Mouse (Mus musculus): ENCODE measurements at regions not wholly inside any gene's neighbourhood (a gene's known extent, or its start where the extent isn't known, plus 50 kb on each side); places are given as distances from the start of the nearest gene placed in this dataset.

GRCm38 (mm10) chr11:52522384-52522783 is 126.2 kb downstream of the 9530068E07Rik start:
- no peaks in the 10 kb centered on the region for H3K9me3 ChIP-seq (ENCODE audit: control insufficient read depth, low read length)
- H3K27me3 ChIP-seq (ENCODE audit: control insufficient read depth, insufficient read depth, low read length): no peaks in the 10 kb centered on the region
- no peak for ATAC-seq (ENCODE audit: low FRiP score, low TSS enrichment)

GRCm38 (mm10) chr11:52523191-52523590 is 127.0 kb downstream of the 9530068E07Rik start:
- 78% methylated on average over 4 of the region's 4 CpGs for WGBS
- ATAC-seq (ENCODE audit: low FRiP score, low TSS enrichment): no peak

More at GRCm38 (mm10) chr11:52522384-52522783, 126.2 kb downstream of the 9530068E07Rik start:
- H3K4me2 ChIP-seq (replicated peaks; ENCODE audit: low read depth): no peak overlapping the region
- WGBS: 55% methylated on average over 3 of the region's 3 CpGs
- H3K4me1 ChIP-seq (replicated peaks; ENCODE audit: control insufficient read depth, insufficient read depth): no peaks in the 10 kb centered on the region
- no peak overlapping the region for H3K4me3 ChIP-seq (ENCODE audit: low read depth, low read length)
- H3K9ac ChIP-seq (ENCODE audit: low read length): no peak overlapping the region
- no peak for DNase-seq (ENCODE audit: low spot score)
- no peak overlapping the region for H3K27ac ChIP-seq (replicated peaks)
- H3K36me3 ChIP-seq (ENCODE audit: control insufficient read depth, insufficient read depth, low read length): no peaks in the 10 kb centered on the region
- TF ChIP-seq CTCF (IDR thresholded peaks at IDR 0.05; ENCODE audit: low read depth) (no peak), EP300 (optimal IDR thresholded peaks at IDR 0.05) (no peak)

GRCm38 (mm10) chr11:52523671-52524070 is 127.4 kb downstream of the 9530068E07Rik start:
- Histone ChIP-seq H3K4me1 (replicated peaks; ENCODE audit: control insufficient read depth, insufficient read depth) (no peaks in the 10 kb centered on the region), H3K9ac (ENCODE audit: low read length) (no peak overlapping the region), H3K27ac (replicated peaks) (no peak overlapping the region), H3K4me2 (replicated peaks; ENCODE audit: low read depth) (no peak overlapping the region), H3K4me3 (ENCODE audit: low read depth, low read length) (no peak overlapping the region), H3K27me3 (ENCODE audit: control insufficient read depth, insufficient read depth, low read length) (no peaks in the 10 kb centered on the region), H3K36me3 (ENCODE audit: control insufficient read depth, insufficient read depth, low read length) (no peaks in the 10 kb centered on the region), H3K9me3 (ENCODE audit: control insufficient read depth, low read length) (no peaks in the 10 kb centered on the region)
- DNase-seq (ENCODE audit: low spot score) (no peak), ATAC-seq (ENCODE audit: low FRiP score, low TSS enrichment) (no peak)
- WGBS: 61% methylated on average over 2 of the region's 2 CpGs
- TF ChIP-seq EP300 (optimal IDR thresholded peaks at IDR 0.05) (no peak), CTCF (IDR thresholded peaks at IDR 0.05; ENCODE audit: low read depth) (no peak)

More at GRCm38 (mm10) chr11:52523191-52523590, 127.0 kb downstream of the 9530068E07Rik start:
- Histone ChIP-seq H3K4me2 (replicated peaks; ENCODE audit: low read depth) (no peak overlapping the region), H3K36me3 (ENCODE audit: control insufficient read depth, insufficient read depth, low read length) (no peaks in the 10 kb centered on the region), H3K9me3 (ENCODE audit: control insufficient read depth, low read length) (no peaks in the 10 kb centered on the region), H3K4me3 (ENCODE audit: low read depth, low read length) (no peak overlapping the region), H3K27ac (replicated peaks) (no peak overlapping the region), H3K27me3 (ENCODE audit: control insufficient read depth, insufficient read depth, low read length) (no peaks in the 10 kb centered on the region), H3K9ac (ENCODE audit: low read length) (no peak overlapping the region), H3K4me1 (replicated peaks; ENCODE audit: control insufficient read depth, insufficient read depth) (no peaks in the 10 kb centered on the region)
- TF ChIP-seq EP300 (optimal IDR thresholded peaks at IDR 0.05) (no peak), CTCF (IDR thresholded peaks at IDR 0.05; ENCODE audit: low read depth) (no peak)
- no peak for DNase-seq (ENCODE audit: low spot score)

- H3K4me1 ChIP-seq (replicated peaks; ENCODE audit: control insufficient read depth, insufficient read depth): no peaks in the 10 kb centered on the region
- ATAC-seq (ENCODE audit: low FRiP score, low TSS enrichment): no peak
- H3K9ac ChIP-seq (ENCODE audit: low read length): no peak overlapping the region
- no peaks in the 10 kb centered on the region for H3K27me3 ChIP-seq (ENCODE audit: control insufficient read depth, insufficient read depth, low read length)
- no peak overlapping the region for H3K4me3 ChIP-seq (ENCODE audit: low read depth, low read length)
- TF ChIP-seq CTCF (IDR thresholded peaks at IDR 0.05; ENCODE audit: low read depth): no peak
- no peak overlapping the region for H3K4me2 ChIP-seq (replicated peaks; ENCODE audit: low read depth)
- no peaks in the 10 kb centered on the region for H3K9me3 ChIP-seq (ENCODE audit: control insufficient read depth, low read length)
- DNase-seq (ENCODE audit: low spot score): no peak
- WGBS: 64% methylated on average over 6 of the region's 6 CpGs
- H3K36me3 ChIP-seq (ENCODE audit: control insufficient read depth, insufficient read depth, low read length): no peaks in the 10 kb centered on the region
- H3K27ac ChIP-seq (replicated peaks): no peak overlapping the region
These were observed 129.2 kb downstream of the 9530068E07Rik start for GRCm38 (mm10) chr11:52525446-52525845.

GRCm38 (mm10) chr11:52526306-52526705 is 130.1 kb downstream of the 9530068E07Rik start:
- Histone ChIP-seq H3K4me3 (ENCODE audit: low read depth, low read length) (no peak overlapping the region), H3K27me3 (ENCODE audit: control insufficient read depth, insufficient read depth, low read length) (no peaks in the 10 kb centered on the region), H3K4me1 (replicated peaks; ENCODE audit: control insufficient read depth, insufficient read depth) (no peaks in the 10 kb centered on the region), H3K9me3 (ENCODE audit: control insufficient read depth, low read length) (no peaks in the 10 kb centered on the region), H3K36me3 (ENCODE audit: control insufficient read depth, insufficient read depth, low read length) (no peaks in the 10 kb centered on the region), H3K27ac (replicated peaks) (no peak overlapping the region), H3K9ac (ENCODE audit: low read length) (no peak overlapping the region), H3K4me2 (replicated peaks; ENCODE audit: low read depth) (no peak overlapping the region)
- 58% methylated on average over 6 of the region's 6 CpGs for WGBS
- ATAC-seq (ENCODE audit: low FRiP score, low TSS enrichment) (no peak), DNase-seq (ENCODE audit: low spot score) (no peak)
- TF ChIP-seq EP300 (optimal IDR thresholded peaks at IDR 0.05) (no peak), CTCF (IDR thresholded peaks at IDR 0.05; ENCODE audit: low read depth) (no peak)

- no peak overlapping the region for H3K9ac ChIP-seq (ENCODE audit: low read length)
- no peaks in the 10 kb centered on the region for H3K4me1 ChIP-seq (replicated peaks; ENCODE audit: control insufficient read depth, insufficient read depth)
- H3K27me3 ChIP-seq (ENCODE audit: control insufficient read depth, insufficient read depth, low read length): no peaks in the 10 kb centered on the region
- no peaks in the 10 kb centered on the region for H3K36me3 ChIP-seq (ENCODE audit: control insufficient read depth, insufficient read depth, low read length)
- TF ChIP-seq CTCF (IDR thresholded peaks at IDR 0.05; ENCODE audit: low read depth) (no peak), EP300 (optimal IDR thresholded peaks at IDR 0.05) (no peak)
- no peak overlapping the region for H3K4me3 ChIP-seq (ENCODE audit: low read depth, low read length)
- ATAC-seq (ENCODE audit: low FRiP score, low TSS enrichment) (no peak), DNase-seq (ENCODE audit: low spot score) (no peak)
- no peak overlapping the region for H3K4me2 ChIP-seq (replicated peaks; ENCODE audit: low read depth)
- 54% methylated on average over 5 of the region's 5 CpGs for WGBS
- H3K27ac ChIP-seq (replicated peaks): no peak overlapping the region
- no peaks in the 10 kb centered on the region for H3K9me3 ChIP-seq (ENCODE audit: control insufficient read depth, low read length)
These were observed 137.2 kb downstream of the 9530068E07Rik start for GRCm38 (mm10) chr11:52533379-52533778.

All from stomach, postnatal 0 days (tissue).